Mouse (Mus musculus) right cerebral cortex, adult 18-20 months (tissue): ENCODE measurements at regions not wholly inside any gene's neighbourhood (a gene's known extent, or its start where the extent isn't known, plus 50 kb on each side); places are given as distances from the start of the nearest gene placed in this dataset.
"Not testable (repeated sequence)": the region's sequence is repeated elsewhere in the genome, so short reads cannot be mapped to it uniquely, and the experiment has no call there.

Experiments
- DNase-seq: peaks from one replicate; pipeline ENCODE4 v3.0.0; 2022; ENCODE audit warnings: mixed read lengths

DNA sequence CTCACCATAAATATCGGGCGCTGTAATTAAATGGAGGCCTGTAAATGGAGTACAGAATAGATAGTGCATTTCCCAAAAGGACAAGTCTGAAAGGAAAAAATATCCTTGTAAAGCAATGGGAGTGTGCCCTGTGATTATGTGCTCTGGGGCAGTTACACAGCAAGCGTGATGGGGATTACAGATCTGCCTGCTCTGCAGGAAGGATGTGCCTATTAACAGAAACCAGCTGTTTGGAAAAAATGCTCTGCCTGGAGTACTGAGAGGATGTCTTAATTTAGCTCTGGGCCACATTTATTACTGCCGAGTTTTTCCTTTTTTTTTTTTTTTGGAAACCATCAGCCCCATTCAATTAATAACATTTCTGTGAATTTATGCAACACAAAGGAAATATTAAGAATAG is 344.9 kb upstream of the Tpk1 start:
- peak; percentile 1 for DNase-seq

DNA sequence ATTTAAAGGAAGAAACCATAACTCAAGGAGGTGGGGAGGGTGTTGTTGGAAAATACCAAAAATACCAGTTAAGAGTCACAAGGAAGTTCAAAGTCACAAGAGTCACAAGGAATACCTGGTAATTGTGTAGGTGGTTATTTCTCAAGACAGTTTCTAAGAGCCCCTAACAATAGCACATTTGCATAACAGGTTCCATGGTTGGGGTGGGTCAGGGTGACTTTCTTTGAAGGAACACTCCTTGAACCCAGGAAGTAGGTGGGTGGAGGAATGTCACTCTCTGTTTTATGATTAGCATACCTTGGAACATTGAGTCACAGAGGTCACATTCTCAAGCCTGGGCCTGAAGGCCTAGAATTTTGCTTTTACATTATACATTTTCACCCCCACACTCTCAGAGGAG is 341.1 kb upstream of the Tpk1 start:
- DNase-seq, result not testable (repeated sequence)
